Mouse (Mus musculus): ENCODE measurements around the gene Rfx4.

Gene Rfx4

DNA sequence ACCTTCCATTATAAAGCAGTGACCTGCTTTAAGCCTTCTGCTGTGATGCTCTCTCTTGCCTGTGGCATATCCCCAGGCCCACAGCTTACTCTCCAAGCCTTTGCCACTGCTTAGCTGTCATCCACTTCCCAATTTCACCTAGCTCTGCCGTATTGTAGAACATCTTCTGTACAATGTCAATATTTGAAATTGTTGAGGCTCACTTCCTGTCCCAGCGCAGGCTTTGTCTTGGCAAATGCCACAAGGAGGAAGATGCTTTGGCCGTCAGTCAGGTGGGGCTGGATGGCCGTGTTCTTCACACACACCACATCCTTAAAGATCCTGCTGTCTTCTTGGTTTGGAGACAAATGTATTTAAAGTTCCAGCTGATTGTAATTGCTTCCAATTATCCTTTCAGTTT is 29.5 kb downstream of the Rfx4 start:
- Histone ChIP-seq H3K4me3 (replicated peaks; ENCODE audit: low read length) (no peak overlapping the region), H3K27me3 (ENCODE audit: insufficient read depth, low read length) (peaks cover 12% of the 10 kb centered on the region), H3K36me3 (ENCODE audit: insufficient read depth, low read length) (no peaks in the 10 kb centered on the region), H3K4me1 (replicated peaks; ENCODE audit: low read depth, low read length) (no peaks in the 10 kb centered on the region), H3K9me3 (ENCODE audit: low read length) (peaks cover 11% of the 10 kb centered on the region)
- TF ChIP-seq CTCF (conservative IDR thresholded peaks at IDR 0.05; ENCODE audit: low read length) (no peak), NANOG (IDR thresholded peaks at IDR 0.05; ENCODE audit: borderline replicate concordance, low read length) (no peak), POU5F1 (IDR thresholded peaks at IDR 0.05; ENCODE audit: borderline replicate concordance, low read length) (no peak)

DNA sequence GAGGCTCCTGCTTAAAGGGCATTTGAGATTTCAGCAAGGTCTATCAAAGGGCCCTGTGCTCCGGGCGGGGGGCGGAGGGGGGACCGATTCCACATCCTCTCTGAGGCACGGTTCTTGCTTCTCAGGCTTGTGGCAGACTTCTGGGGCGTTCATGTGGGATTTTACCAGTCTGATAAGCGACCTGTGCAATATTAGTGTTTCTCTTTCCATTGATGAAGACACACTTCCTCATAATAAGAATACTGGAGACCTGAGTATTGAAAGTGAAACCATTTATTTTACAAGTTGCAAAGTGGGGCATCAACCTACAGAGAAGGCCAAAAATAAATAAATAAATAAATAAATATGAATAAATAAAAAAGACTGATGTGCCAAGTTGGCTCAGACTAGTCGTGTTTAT is 34.5 kb downstream of the Rfx4 start:
- H3K9me3 ChIP-seq (ENCODE audit: low read length): peaks cover 11% of the 10 kb centered on the region
- TF ChIP-seq POU5F1 (IDR thresholded peaks at IDR 0.05; ENCODE audit: borderline replicate concordance, low read length) (no peak), NANOG (IDR thresholded peaks at IDR 0.05; ENCODE audit: borderline replicate concordance, low read length) (no peak), CTCF (conservative IDR thresholded peaks at IDR 0.05; ENCODE audit: low read length) (no peak)
- H3K4me3 ChIP-seq (replicated peaks; ENCODE audit: low read length): no peak overlapping the region
- peaks cover 8% of the 10 kb centered on the region; the same call in 1 of the 2 replicates for H3K27me3 ChIP-seq (ENCODE audit: insufficient read depth, low read length)
- no peaks in the 10 kb centered on the region for H3K36me3 ChIP-seq (ENCODE audit: insufficient read depth, low read length)
- H3K4me1 ChIP-seq (replicated peaks; ENCODE audit: low read depth, low read length): no peaks in the 10 kb centered on the region

DNA sequence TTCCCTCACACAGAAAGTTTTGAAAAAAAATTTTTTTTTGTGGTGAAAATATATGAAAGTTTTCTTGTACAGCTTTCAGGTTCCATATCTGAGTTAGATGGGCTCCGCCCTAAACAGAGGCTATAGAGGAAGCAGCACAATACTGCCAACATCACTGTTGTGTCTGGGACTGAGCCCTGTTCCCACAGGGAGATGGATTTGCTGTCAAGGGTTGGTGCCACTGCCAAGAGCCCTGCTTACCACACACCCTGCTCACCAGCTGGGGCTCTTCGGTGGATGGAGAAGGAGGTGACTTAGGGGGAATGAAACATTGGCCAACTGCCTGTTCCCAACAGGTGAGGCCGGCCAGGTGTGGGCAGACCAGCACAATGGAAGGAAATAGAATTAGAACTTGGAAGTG is 35.3 kb downstream of the Rfx4 start:
- TF ChIP-seq POU5F1 (IDR thresholded peaks at IDR 0.05; ENCODE audit: borderline replicate concordance, low read length): no peak
- TF ChIP-seq CTCF (conservative IDR thresholded peaks at IDR 0.05; ENCODE audit: low read length): no peak
- TF ChIP-seq NANOG (IDR thresholded peaks at IDR 0.05; ENCODE audit: borderline replicate concordance, low read length): no peak
- peaks cover 8% of the 10 kb centered on the region; the same call in 1 of the 2 replicates for H3K27me3 ChIP-seq (ENCODE audit: insufficient read depth, low read length)
- no peaks in the 10 kb centered on the region for H3K36me3 ChIP-seq (ENCODE audit: insufficient read depth, low read length)
- peaks cover 11% of the 10 kb centered on the region for H3K9me3 ChIP-seq (ENCODE audit: low read length)
- H3K4me3 ChIP-seq (replicated peaks; ENCODE audit: low read length): no peak overlapping the region
- H3K4me1 ChIP-seq (replicated peaks; ENCODE audit: low read depth, low read length): no peaks in the 10 kb centered on the region

DNA sequence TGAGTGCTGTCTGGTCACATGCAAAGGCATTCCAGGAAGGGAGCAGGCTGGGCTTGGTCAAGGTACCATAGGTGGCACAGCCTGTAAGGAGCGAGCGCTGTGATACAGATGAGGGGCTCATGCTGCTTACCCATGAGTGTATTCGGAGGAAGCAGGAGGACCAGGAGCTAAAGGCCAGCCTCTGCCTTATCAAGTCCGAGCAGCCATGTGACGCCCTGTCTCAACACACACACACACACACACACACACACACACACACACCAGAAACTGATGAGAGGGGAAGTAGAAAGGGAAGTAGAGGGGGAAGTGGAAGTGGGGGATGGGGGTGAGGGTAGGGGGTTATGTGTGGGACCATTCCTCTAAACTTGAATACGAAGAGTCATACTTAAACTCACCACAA is 45.7 kb downstream of the Rfx4 start:
- no peaks in the 10 kb centered on the region for H3K36me3 ChIP-seq (ENCODE audit: insufficient read depth, low read length)
- no peaks in the 10 kb centered on the region for H3K9me3 ChIP-seq (ENCODE audit: low read length)
- no peaks in the 10 kb centered on the region for H3K4me1 ChIP-seq (replicated peaks; ENCODE audit: low read depth, low read length)
- H3K4me3 ChIP-seq (replicated peaks; ENCODE audit: low read length): no peak overlapping the region
- TF ChIP-seq NANOG (IDR thresholded peaks at IDR 0.05; ENCODE audit: borderline replicate concordance, low read length) (no peak), CTCF (conservative IDR thresholded peaks at IDR 0.05; ENCODE audit: low read length) (no peak), POU5F1 (IDR thresholded peaks at IDR 0.05; ENCODE audit: borderline replicate concordance, low read length) (no peak)
- peaks cover 14% of the 10 kb centered on the region for H3K27me3 ChIP-seq (ENCODE audit: insufficient read depth, low read length)

DNA sequence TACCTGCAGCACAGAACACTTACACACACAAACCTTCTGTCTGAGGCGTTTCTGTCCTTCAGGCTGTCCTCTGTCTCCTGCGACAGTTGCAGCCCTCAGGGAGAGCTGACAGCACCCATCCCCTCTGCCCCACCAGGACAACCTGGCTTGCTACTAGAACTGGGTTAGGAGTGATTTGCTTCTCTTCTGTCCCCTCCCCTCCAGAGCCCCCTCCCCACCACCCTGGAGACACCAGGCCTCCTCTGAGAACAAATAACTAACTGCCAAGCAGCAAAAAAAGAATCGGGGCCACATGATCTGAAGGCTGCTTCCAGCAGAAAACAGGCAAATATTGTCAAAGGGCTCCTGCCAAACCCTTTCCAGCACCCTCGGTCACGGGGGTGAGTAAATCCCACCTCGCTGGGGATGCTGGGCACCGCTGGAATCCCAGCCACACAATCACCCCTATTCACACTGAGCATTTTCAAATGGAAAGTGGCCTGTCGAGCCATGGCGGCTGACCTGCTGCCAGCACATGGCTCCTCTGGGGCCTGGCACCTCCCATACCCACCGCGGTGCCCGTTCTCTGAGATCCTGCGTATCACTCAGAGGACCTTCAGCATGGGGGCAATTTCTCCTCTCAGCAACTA is 47.5 kb downstream of the Rfx4 start:
- Histone ChIP-seq H3K4me1 (replicated peaks; ENCODE audit: low read depth, low read length) (no peaks in the 10 kb centered on the region), H3K36me3 (ENCODE audit: insufficient read depth, low read length) (no peaks in the 10 kb centered on the region), H3K4me3 (replicated peaks; ENCODE audit: low read length) (no peak overlapping the region), H3K9me3 (ENCODE audit: low read length) (no peaks in the 10 kb centered on the region), H3K27me3 (ENCODE audit: insufficient read depth, low read length) (peaks cover 14% of the 10 kb centered on the region)
- TF ChIP-seq POU5F1 (IDR thresholded peaks at IDR 0.05; ENCODE audit: borderline replicate concordance, low read length) (no peak), NANOG (IDR thresholded peaks at IDR 0.05; ENCODE audit: borderline replicate concordance, low read length) (no peak), CTCF (conservative IDR thresholded peaks at IDR 0.05; ENCODE audit: low read length) (no peak)

DNA sequence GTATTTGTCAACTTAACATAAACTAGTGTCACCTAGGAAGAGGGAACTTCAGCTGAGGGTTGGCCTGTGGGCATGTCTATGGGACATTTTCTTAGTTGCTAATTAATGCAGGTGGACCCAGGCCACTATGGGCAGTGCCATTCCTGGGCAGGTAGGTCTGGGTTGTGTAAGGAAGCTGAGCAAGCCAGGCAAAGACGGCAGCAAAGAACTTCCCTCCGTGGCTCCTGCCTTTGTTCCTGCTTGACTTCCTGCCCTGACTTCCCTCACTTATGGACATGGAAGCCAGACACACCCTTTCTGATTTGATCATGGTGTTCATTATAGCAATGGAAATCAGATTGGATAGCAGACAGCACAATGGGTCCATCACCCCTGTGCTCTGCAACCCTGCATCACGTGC is 49.7 kb downstream of the Rfx4 start:
- no peak for TF ChIP-seq NANOG (IDR thresholded peaks at IDR 0.05; ENCODE audit: borderline replicate concordance, low read length)
- no peak for TF ChIP-seq POU5F1 (IDR thresholded peaks at IDR 0.05; ENCODE audit: borderline replicate concordance, low read length)
- no peak for TF ChIP-seq CTCF (conservative IDR thresholded peaks at IDR 0.05; ENCODE audit: low read length)
- Histone ChIP-seq H3K9me3 (ENCODE audit: low read length) (no peaks in the 10 kb centered on the region), H3K4me3 (replicated peaks; ENCODE audit: low read length) (no peak overlapping the region), H3K27me3 (ENCODE audit: insufficient read depth, low read length) (peaks cover 11% of the 10 kb centered on the region), H3K36me3 (ENCODE audit: insufficient read depth, low read length) (no peaks in the 10 kb centered on the region), H3K4me1 (replicated peaks; ENCODE audit: low read depth, low read length) (no peaks in the 10 kb centered on the region)

DNA sequence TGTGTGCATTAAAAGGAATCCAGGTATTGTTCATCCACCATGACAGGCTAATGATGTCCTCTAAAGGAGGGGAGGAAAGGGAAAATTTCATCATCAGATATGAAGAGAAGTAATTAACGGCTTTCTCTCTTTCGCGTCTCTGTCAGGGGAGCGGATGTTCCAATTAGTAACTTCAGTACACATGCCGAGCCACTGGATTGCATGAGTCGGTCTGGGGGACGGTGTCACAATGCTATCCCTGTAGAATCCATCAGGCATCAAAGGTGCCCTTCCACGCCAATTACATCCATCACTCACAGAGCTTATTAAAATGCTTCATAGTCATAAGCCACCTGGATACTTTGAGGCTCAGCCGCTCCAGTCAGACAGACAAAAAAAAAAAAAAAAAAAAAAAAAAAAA is 51.3 kb downstream of the Rfx4 start:
- Histone ChIP-seq H3K9me3 (ENCODE audit: low read length) (no peaks in the 10 kb centered on the region), H3K4me3 (replicated peaks; ENCODE audit: low read length) (no peak overlapping the region), H3K36me3 (ENCODE audit: insufficient read depth, low read length) (no peaks in the 10 kb centered on the region), H3K4me1 (replicated peaks; ENCODE audit: low read depth, low read length) (no peaks in the 10 kb centered on the region), H3K27me3 (ENCODE audit: insufficient read depth, low read length) (peaks cover 8% of the 10 kb centered on the region; the same call in 1 of the 2 replicates)
- no peak for TF ChIP-seq POU5F1 (IDR thresholded peaks at IDR 0.05; ENCODE audit: borderline replicate concordance, low read length)
- TF ChIP-seq CTCF (conservative IDR thresholded peaks at IDR 0.05; ENCODE audit: low read length): no peak
- TF ChIP-seq NANOG (IDR thresholded peaks at IDR 0.05; ENCODE audit: borderline replicate concordance, low read length): no peak

DNA sequence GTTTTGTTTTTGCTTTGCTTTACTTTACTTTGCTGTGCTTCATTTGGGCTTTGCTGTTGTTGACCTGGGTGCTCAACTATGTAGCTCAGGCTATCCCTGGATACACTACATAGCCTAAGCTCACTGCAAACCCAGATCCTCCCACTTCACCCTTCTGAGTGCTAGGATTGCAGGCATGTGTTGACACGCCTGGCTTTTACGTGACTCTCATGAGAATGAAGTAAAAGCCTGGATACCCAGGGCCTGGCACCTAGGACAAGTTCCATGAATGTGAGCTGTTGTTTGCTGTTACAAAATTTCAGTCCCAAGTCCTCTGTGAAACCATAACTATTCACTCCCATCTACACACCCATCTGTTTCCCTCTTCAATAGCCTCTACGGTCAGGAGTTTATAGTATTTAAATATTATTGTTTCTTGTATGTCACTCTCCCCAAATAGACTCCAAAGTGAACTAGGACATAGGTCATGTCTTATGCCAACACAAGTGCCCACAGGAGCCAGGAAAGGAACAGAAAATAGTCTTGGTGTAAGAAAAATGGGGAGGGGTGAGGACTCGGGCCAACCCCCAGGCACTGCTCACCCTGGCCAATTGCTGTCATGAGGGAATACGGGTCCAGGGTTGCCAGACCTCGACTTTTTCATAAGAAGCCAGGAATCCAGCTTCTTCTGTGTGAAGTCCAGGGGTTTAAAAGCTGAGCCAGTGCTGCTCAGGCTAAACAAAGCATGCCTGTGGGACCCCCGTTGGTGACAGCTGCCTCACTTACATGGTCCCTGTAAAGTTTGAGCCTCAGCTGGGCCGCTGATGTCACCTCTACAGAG is 54.4 kb downstream of the Rfx4 start:
- Histone ChIP-seq H3K27me3 (ENCODE audit: insufficient read depth, low read length) (no peaks in the 10 kb centered on the region), H3K4me3 (replicated peaks; ENCODE audit: low read length) (no peak overlapping the region), H3K36me3 (ENCODE audit: insufficient read depth, low read length) (no peaks in the 10 kb centered on the region), H3K4me1 (replicated peaks; ENCODE audit: low read depth, low read length) (no peaks in the 10 kb centered on the region), H3K9me3 (ENCODE audit: low read length) (no peaks in the 10 kb centered on the region)
- TF ChIP-seq CTCF (conservative IDR thresholded peaks at IDR 0.05; ENCODE audit: low read length) (no peak), POU5F1 (IDR thresholded peaks at IDR 0.05; ENCODE audit: borderline replicate concordance, low read length) (no peak), NANOG (IDR thresholded peaks at IDR 0.05; ENCODE audit: borderline replicate concordance, low read length) (no peak)

All from E14TG2a.4 (cell line).